Mouse (Mus musculus): ENCODE measurements around the gene Cks2. TPM values are rescaled to one million over a fixed set of nuclear protein-coding genes. Genes with fewer than 3 reads are reported as not detected.

Cks2 gene
- polyA plus RNA-seq, 1 experiment = 48.0 TPM

DNA sequence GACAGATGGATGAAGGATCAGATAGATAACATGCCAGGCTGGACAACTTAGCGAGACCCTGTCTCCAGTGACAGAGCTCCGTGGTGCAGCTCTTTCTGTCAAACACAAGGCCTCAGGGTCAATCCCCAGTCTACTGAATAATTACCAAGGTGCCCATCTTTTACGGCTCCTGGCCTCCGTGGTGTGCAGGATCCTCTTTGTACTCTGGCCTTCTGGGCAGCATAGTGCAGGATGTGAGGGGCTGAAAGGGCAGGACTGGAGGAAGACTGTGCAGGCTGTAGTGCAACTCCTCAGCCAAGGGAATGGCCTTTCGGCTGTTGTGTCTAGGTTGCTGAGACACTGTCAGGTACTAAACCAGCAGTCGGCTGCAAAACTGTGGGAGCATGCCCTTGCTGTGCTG, 8.1 kb downstream of the Cks2 start:
- TF ChIP-seq GATA1 (IDR thresholded peaks at IDR 0.05; ENCODE audit: low read length) = no peak

DNA sequence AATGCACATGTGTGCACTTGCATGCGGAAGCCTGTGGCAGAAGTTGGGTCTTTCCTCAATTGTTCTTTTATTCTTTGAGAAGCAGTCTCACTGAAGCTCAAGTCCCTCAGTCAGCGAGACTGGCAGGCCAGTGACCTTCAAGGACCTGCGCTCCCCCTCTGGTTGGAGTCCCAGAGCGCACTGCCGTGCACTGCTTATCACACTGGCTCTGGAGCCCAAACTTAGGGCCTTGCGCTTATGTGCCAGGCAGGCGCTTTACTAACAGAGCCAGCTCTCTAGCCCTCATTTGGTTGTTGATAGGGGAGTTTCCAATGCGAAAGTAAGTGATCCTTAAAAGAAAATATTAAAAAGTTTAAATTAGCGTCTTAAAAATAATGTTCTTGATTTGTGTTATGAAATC, 8.9 kb downstream of the Cks2 start:
- TF ChIP-seq GATA1 (IDR thresholded peaks at IDR 0.05; ENCODE audit: low read length) = no peak

DNA sequence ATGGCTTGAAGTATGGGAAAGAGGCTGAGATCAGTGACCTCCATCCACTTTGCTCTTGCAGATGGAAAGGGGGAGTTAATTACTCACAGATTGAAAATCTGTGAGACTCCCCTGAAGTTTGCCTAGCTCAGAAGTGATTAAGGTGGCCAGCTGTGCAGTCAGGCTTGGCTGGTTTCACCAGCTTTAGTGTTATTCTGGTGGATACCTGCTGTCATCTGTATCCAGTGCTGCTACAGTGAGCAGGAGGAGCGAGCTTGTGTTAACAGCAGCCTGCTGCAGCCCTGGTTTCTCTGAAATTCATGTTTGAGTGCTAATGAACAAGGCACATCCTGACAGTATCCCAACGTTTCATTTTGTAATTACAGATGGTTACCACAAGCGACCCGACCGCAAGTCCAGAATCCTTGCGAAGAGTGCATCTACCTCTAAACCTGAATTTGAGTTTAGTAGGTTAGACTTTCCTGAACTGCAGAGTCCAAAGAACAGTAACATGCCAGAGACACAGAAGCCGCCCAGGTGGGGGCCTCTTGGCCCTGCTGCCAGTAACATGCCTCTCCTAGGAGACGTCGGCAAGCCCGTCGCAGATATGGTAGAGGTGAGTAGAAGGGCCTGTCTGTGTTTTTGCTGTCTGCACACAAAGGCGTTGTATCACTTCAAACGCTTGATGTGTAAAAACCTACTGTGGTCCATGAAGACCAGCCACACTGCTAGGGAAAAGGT, 11.6 kb downstream of the Cks2 start:
- no peak for TF ChIP-seq GATA1 (IDR thresholded peaks at IDR 0.05; ENCODE audit: low read length)

DNA sequence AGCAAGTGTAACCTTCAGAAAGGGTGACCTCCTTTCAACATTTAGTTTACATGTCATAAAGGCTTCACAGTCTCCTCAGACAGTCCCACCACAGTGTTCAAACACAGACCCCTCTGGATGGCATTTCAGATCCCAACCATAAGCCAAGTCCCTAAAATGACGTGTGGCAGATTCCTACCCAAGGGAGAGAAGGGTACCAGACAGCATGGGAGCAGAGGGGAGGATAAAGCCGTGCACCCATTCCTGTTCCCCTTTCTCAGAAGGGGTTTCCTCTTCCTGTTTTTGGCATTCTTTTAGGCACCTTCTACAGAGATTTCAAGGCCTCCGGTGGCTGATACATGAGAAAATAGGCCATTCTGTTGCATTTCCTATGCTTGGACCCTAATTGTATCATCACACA, 13.1 kb downstream of the Cks2 start:
- TF ChIP-seq GATA1 (IDR thresholded peaks at IDR 0.05; ENCODE audit: low read length) = no peak

DNA sequence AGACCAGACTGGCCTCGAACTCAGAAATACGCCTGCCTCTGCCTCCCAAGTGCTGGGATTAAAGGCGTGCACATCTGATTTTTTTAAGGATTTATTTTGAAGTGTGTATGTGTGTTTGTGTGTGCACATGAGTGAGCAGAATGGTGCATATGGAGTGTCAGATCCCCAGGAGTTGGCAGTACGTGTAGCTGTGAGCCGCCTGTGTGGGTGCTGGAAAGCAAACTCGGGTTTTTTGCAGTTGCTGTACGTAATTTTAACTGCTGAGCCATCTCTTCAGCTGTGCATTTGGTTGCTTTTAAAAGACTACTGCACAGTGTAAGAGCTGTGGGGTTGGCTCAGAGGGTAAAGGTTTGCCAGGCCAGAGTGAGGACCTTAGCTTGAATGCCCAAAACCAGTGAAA, 14.5 kb downstream of the Cks2 start:
- TF ChIP-seq GATA1 (IDR thresholded peaks at IDR 0.05; ENCODE audit: low read length) = no peak

DNA sequence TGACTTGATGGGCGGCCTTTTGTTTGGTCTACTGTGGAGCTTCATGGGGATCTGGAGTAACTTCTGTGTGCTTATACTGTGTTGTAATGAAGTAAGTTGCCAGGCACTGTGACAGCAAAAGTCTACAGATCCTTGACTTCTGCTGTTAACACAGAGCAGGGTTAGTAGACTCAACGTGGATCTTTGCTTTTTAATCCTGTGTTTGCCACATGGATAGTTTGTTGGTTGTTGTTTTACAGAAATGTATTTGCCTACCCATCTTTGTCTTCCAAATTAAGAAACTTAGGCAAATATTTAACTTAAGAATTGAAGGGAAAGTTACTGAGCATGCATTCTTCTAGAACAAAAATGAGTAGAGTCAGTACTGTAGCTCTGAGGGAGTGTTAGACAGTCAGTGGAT, 18.5 kb downstream of the Cks2 start:
- no peak for TF ChIP-seq GATA1 (IDR thresholded peaks at IDR 0.05; ENCODE audit: low read length)

DNA sequence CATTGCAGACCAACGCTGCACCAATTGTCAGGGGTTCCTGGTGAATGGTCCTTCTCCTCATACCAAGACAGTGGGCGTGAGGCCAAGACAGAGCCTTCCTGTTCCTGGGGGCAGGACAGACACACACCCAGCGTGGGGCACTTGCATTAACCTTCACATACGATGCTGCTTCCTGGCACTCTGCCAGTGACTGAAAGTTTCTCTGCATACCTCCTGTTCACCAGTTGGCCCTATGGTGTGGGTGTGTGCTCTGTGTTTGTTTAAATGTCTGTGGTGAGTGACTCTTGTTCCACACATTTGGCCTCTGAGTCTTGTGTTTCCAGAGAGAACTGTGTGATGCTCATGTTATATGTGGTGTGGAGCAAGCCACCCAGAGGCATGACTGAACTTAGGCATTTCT, 31.6 kb downstream of the Cks2 start:
- no peak for TF ChIP-seq GATA1 (IDR thresholded peaks at IDR 0.05; ENCODE audit: low read length)

DNA sequence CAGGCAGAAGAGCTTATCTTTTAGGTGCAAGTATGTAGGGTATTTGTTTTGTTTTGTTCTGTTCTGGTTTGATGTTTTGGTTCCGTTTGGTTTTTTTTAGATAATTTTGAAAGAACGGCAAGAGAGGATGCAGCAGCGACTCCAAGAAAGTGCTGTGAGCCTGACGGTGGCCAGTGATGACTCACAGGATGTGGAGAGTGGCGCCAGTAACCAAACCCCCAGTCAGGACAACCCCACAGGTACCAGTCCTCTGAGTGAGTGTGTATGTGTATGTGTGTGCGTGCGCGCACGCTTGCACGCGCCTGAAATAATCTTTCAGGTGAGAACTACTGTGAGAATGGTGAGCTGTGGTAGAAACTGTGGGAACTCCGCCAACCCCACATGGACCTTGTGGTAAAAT, 32.0 kb downstream of the Cks2 start:
- TF ChIP-seq GATA1 (IDR thresholded peaks at IDR 0.05; ENCODE audit: low read length) = no peak

DNA sequence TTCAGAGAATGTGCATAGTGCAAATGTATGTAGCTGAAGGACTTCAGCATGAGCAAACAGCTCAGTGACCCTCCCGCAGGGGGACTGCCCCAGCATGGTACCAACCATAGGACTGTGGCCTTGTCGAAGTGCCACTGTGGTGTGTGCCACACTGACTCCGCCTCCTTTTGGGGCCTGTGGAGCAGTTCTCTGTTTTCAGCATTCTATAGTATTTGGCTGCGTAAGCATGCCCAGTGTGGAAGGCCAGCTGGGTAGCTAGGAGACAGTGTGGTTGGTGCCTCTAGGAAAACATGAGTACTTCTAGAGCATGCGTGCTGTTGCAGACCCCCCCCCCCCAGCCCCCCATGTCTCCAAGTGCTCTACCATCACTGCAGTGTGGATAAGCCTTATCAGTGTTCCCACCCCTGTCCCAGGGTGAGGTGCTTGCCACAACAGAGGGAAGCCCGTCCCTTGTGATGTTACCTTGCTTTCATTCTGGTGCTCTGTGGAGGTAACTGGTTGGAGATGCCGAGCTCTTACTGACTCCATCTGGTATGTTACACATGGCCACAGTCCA, 32.7 kb downstream of the Cks2 start:
- TF ChIP-seq GATA1 (IDR thresholded peaks at IDR 0.05; ENCODE audit: low read length) = no peak

DNA sequence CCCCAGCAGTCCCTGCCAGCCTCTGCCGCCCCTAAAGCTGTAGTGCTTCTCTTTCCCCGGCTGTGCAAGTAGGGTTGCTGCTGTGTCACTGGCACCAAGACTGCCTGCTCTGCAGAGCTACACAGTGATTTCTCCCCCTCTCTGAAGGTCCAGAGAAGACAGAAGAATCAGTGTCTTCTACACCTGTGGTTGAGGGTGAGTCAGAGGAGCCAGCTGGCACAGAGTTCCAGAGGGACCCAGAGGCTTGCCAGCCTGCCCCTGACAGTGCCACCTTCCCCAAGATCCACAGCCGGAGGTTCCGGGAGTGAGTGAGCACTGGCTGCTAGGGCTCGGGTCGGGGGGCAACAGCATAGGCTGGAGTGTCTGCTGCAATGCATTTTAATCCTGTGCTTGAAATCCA, 33.7 kb downstream of the Cks2 start:
- TF ChIP-seq GATA1 (IDR thresholded peaks at IDR 0.05; ENCODE audit: low read length) = no peak

DNA sequence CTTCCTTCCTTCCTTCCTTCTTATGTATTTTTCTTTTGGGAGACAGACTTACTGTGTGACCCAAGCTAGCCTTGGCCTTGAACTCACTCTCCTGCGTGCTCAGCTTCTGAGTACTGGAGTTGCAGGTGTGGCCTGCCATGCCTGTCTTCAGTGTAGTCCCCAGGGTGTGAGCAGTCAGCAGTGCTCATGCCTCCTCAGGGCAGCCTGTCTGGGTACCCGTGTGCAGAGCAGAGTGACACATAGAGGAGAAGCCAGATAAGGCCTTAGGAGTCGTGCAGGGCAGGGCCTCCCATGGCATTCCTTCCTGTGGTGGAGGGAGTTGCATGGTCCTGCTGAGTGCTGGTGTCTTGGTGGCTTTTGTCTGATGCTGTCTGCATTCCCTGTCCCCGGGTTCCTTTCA, 34.3 kb downstream of the Cks2 start:
- TF ChIP-seq GATA1 (IDR thresholded peaks at IDR 0.05; ENCODE audit: low read length) = no peak

DNA sequence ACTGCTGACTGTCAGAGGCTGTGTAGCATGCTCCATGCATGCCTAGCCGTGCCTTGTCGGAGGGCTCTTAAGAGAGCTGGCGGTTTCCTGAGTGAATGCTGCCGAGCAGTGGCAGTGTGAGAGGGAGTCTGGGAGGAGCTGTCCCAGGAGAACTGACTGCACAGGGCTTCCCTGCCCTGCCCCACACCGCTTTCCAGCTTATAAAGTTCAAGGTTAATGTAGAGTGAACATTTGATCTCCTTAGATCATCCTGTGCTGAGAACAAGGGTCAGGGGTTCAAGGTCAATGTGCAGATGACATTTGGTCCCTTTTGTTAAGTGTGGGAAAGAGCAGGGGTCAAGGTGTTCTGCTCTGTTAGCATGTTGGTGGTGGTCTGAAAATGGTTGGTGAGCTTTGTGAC, 36.0 kb downstream of the Cks2 start:
- TF ChIP-seq GATA1 (IDR thresholded peaks at IDR 0.05; ENCODE audit: low read length) = no peak

DNA sequence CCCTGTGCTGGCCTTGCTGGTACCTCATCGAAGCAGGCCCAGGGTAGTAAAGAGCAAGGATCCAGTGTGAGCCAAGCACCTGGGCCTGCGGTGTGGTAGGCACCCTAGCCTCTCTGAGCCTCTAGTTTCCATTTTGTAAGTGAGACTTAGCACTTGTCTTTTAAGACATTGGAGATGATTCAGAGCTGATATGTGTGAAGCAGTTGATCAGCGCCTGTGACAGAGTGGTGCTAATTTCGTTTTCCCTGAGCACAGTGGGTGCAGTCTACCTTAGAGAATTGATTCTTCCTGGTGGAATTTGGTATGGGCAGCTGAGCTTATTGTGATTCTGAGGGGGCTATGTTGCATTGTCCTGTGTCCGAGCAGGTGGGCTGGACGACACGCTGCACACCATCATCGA, 36.6 kb downstream of the Cks2 start:
- no peak for TF ChIP-seq GATA1 (IDR thresholded peaks at IDR 0.05; ENCODE audit: low read length)

DNA sequence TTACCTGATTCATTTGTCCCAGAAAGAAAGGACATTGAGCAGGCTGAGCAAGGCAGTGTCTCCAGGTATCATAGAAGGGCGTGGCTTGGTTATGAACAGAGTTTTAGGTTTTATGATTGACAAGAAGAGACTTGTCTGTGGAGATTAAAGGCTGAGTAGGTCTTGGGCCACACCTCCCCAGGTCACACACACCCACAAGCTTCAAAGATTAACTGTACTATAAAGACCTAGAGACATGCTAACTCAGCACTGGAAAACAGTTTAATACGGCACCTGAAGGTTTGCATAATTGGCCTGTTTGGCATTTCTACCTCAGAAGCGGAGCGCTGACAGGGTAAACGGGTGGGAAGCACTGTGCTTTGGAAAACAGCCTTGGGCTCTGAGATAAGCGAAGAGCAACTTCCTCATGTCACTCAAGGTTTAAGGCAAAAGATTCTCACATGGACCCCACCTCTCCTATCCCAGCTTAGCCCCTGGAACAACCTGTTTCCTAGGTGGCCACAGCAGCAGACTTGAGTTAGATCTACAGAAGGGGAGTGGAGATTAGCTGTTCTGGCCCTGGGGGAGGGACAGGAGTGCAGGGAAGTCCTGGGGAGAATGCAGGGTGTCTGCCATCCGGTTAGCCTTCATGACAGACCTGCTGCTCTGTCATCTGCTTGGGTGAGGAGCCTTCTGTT, 40.4 kb downstream of the Cks2 start:
- TF ChIP-seq GATA1 (IDR thresholded peaks at IDR 0.05; ENCODE audit: low read length) = no peak

DNA sequence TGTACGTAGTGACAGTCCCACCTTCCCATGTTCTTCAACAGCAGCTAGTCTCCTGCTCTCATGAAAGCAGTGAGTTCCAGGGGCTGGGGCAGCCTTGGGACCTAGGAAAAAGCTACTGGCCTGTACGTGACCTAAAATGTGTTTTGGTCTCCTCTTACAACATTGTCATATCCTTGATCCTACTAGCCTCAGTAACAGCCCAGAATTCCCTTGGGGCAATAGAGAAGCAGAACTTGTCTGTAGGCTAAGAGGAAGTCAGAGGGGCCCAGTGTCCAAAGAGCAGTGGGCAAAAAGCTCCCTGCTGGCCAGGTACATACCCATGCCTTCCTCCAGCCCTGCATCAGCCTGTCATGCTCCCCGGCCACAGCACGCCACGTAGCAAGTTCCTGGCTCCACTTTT, 41.9 kb downstream of the Cks2 start:
- no peak for TF ChIP-seq GATA1 (IDR thresholded peaks at IDR 0.05; ENCODE audit: low read length)

DNA sequence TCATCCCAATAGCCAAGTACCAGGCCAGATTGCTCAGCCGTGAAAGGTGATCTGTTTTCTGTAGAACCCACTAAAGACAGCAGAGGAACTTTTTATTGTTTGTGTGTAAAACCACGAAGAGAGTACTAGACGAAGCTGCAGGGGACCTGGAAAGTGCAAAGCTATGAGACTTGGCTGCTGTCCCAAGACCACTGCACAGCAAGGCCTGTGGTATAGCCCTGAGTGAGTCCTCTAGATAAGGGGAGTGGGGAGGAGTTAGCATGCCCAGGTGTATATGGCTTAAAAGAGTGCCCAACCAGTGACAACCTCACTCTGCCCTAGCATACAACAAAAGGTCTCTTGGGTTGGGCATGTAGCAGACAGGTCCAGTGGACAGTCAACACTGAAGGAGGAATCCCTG, 43.7 kb downstream of the Cks2 start:
- TF ChIP-seq GATA1 (IDR thresholded peaks at IDR 0.05; ENCODE audit: low read length) = no peak

DNA sequence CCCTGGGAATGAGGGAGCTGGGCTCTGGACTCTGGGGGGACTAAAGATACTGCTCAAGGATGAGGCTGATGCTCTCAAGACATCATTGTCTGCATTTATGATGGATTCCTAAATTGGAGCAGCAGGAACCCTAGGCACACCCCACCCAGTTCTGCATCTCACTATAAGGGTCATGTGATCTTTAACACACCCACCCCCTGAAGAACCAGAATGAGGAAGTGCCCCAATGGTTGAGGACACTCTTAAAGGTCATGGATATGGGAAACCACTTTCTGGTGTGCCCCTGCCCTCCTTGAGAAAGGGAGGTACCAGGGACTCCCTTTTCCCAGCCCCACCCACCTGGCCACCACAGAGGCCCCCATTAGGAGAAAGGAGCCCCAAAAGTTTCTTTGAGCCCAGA, 51.4 kb downstream of the Cks2 start:
- no peak for TF ChIP-seq GATA1 (IDR thresholded peaks at IDR 0.05; ENCODE audit: low read length)
